Mouse (Mus musculus) liver, postnatal 0 days (tissue): Measurements from ENCODE around the gene Ccdc186. TPM values are rescaled to one million over a fixed set of nuclear protein-coding genes. Genes with fewer than 3 reads are reported as not detected.
A peak's percentile ranks its signal among the peaks of the same experiment; 100 is the strongest.

Source experiments
- ATAC-seq: fragments of 200-750 bp; cut with Nextera tagmentation; 2 replicates; pipeline ENCODE4 v1.8.0; 2017; ENCODE audit warnings: mild to moderate bottlenecking, moderate library complexity
- DNase-seq: peaks from one replicate; pipeline ENCODE4 v3.0.0-alpha.2; 2016
- H3K27ac ChIP-seq: fragments of 300-500 bp; sonication (generic); 2 replicates; pipeline ENCODE4 v1.5.1; 2014; ENCODE audit warnings: antibody characterized with exemption, moderate library complexity, mild to moderate bottlenecking, low read depth
- H3K27me3 ChIP-seq: fragments of 300-500 bp; sonication (generic); 2 replicates; pipeline ENCODE4 v1.6.1; 2014; ENCODE audit warnings: low read length, control low read depth, mixed read lengths; ENCODE audit not compliant: insufficient read depth
- H3K36me3 ChIP-seq: fragments of 300-500 bp; sonication (generic); replicated peaks from 2 replicates; pipeline ENCODE4 v1.6.1; 2014; ENCODE audit warnings: mild to moderate bottlenecking, control low read depth, low read length, moderate library complexity, mixed read lengths; ENCODE audit not compliant: insufficient read depth
- H3K4me1 ChIP-seq: fragments of 300-500 bp; sonication (generic); 2 replicates; pipeline ENCODE4 v1.6.1; 2014; ENCODE audit warnings: antibody characterized with exemption, mild to moderate bottlenecking, control low read depth; ENCODE audit not compliant: insufficient read depth
- H3K4me2 ChIP-seq: fragments of 300-500 bp; sonication (generic); 2 replicates; pipeline ENCODE4 v1.6.1; 2014; ENCODE audit warnings: low read depth, mild to moderate bottlenecking, low read length, moderate library complexity, mixed read lengths
- H3K4me3 ChIP-seq: fragments of 300-500 bp; sonication (generic); 2 replicates; pipeline ENCODE4 v1.5.1; 2014; ENCODE audit warnings: low read depth, low read length
- H3K9ac ChIP-seq: fragments of 300-500 bp; sonication (generic); replicated peaks from 2 replicates; pipeline ENCODE4 v1.6.1; 2014; ENCODE audit warnings: mild to moderate bottlenecking, moderate library complexity
- H3K9me3 ChIP-seq: fragments of 300-500 bp; sonication (generic); 2 replicates; pipeline ENCODE4 v1.6.1; 2016; ENCODE audit warnings: mild to moderate bottlenecking, control low read depth, low read length, mixed read lengths
- CTCF ChIP-seq: sonication (generic); IDR thresholded peaks from 2 replicates; pipeline ENCODE4 v1.5.1; 2016; ENCODE audit warnings: antibody characterized with exemption, low read depth
- EP300 ChIP-seq: IDR thresholded peaks from 2 replicates; pipeline ENCODE4 v1.6.1; 2016; ENCODE audit warnings: antibody characterized with exemption, low read depth, mild to moderate bottlenecking
- WGBS: fragments of 180-500 bp; shearing (Covaris S2); extraction: QIAGEN DNeasy Blood & Tissue Kit; methylation state at CpG from one replicate; pipeline ENCODE4 v1.1.7; 2014; ENCODE audit not compliant: insufficient replicate concordance; 5-methylcytosine and 5-hydroxymethylcytosine counted together
- polyA plus RNA-seq: library from polyadenylated mRNA; unstranded; fragments of >200 nt; fragmentation: Nextera tagmentation; extraction: Ambion mirVana; gene quantifications from 2 replicates; pipeline ENCODE4 v1.2.1, GENCODE M21; 2015

Gene Ccdc186
- polyA plus RNA-seq, 1 experiment from 2014 or later: 4.6 TPM

DNA sequence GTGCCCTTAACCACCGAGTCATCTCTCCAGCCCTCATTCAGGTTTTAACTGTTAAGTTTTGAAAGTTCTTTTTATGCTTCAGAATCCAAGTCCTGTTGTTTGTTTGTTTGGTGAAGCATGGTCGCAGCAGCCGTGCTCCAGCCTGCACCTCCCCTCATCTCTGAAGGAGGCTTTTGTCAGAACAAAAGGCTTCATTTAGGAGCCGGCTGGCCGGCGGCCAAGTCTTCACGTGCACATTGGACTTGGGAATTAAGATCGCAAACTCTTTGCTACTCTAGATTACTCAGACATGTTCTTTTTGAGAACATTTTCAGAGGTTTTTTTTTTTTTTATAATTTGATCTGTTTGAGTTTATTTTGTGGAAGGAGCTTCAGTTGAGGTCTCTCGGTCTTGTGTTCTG lies 13.3 kb upstream of the Ccdc186 start:
- no peak overlapping the region for H3K4me3 ChIP-seq
- DNase-seq (no peak), ATAC-seq (no peak)
- H3K27ac ChIP-seq: no peak overlapping the region
- H3K4me1 ChIP-seq: no peaks in the 10 kb centered on the region
- no peaks in the 10 kb centered on the region; the same call in 1 of the 2 replicates for H3K27me3 ChIP-seq
- H3K9me3 ChIP-seq: no peaks in the 10 kb centered on the region
- no peak overlapping the region for H3K4me2 ChIP-seq
- no peaks in the 10 kb centered on the region for H3K36me3 ChIP-seq
- H3K9ac ChIP-seq: no peak overlapping the region
- 79% methylated on average over 9 of the region's 9 CpGs for WGBS
- no peak for TF ChIP-seq EP300
- no peak for TF ChIP-seq CTCF

- Histone ChIP-seq H3K4me1 (no peaks in the 10 kb centered on the region), H3K4me2 (no peak overlapping the region), H3K4me3 (no peak overlapping the region), H3K36me3 (no peaks in the 10 kb centered on the region), H3K27me3 (peaks cover 6% of the 10 kb centered on the region; the same call in 1 of the 2 replicates), H3K9ac (no peak overlapping the region), H3K9me3 (no peaks in the 10 kb centered on the region), H3K27ac (no peak overlapping the region)
- ATAC-seq (no peak), DNase-seq (no peak)
- WGBS: 89% methylated on average over 4 of the region's 4 CpGs
- TF ChIP-seq EP300 (no peak), CTCF (no peak)
These were observed 8.2 kb upstream of the Ccdc186 start for GRCm38 (mm10) chr19:56830163-56830562.

- ATAC-seq (no peak), DNase-seq (no peak)
- Histone ChIP-seq H3K27ac (no peak overlapping the region), H3K4me1 (no peaks in the 10 kb centered on the region), H3K4me3 (no peak overlapping the region), H3K4me2 (no peak overlapping the region), H3K9me3 (no peaks in the 10 kb centered on the region), H3K27me3 (peaks cover 6% of the 10 kb centered on the region; the same call in 1 of the 2 replicates), H3K9ac (no peak overlapping the region), H3K36me3 (no peaks in the 10 kb centered on the region)
- TF ChIP-seq CTCF: no peak
- TF ChIP-seq EP300: no peak
- 68% methylated on average over 9 of the region's 9 CpGs for WGBS
These were observed 7.3 kb upstream of the Ccdc186 start for GRCm38 (mm10) chr19:56829267-56829666.

- DNase-seq: no peak
- Histone ChIP-seq H3K4me3 (no peak overlapping the region), H3K27ac (no peak overlapping the region), H3K9me3 (no peaks in the 10 kb centered on the region), H3K4me1 (no peaks in the 10 kb centered on the region), H3K4me2 (no peak overlapping the region), H3K36me3 (no peaks in the 10 kb centered on the region), H3K27me3 (peaks cover 6% of the 10 kb centered on the region; the same call in 1 of the 2 replicates), H3K9ac (no peak overlapping the region)
- WGBS: 81% methylated on average over 11 of the region's 11 CpGs
- TF ChIP-seq EP300 (no peak), CTCF (no peak)
- no peak for ATAC-seq
These were observed 6.3 kb upstream of the Ccdc186 start for GRCm38 (mm10) chr19:56828305-56828704.

DNA sequence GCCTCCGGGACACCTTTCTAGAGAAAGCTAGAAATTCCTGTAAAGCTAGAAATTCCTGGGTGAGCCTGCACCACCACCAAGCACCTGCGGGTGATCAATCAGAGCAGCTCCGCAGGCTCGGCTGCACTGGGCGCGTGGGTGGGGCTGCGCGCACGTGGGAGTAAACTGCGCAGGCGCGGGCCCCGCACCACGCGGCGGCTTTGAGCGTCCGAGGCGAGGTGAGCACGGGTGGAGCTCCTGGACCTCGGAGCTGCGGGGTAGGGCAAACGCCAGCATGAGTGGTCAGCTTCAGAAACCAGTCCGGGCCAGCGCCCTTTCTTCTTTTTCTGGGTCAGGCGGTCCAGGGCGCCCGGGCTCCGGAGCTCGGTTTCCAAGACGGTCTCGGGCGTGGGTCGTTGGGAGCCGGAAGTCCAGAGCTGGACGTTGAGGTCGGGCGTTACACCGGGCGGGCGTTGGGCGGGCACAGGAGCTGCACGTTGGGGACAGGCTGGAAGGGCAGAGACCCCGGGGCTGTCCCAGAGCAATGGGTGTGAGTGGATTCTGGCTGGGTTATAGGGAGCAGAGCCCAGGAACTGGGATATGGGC lies 4.1 kb upstream of the Ccdc186 start, which contains the start of gene Tdrd1:
TSS of gene Tdrd1 (plus strand) at position 163 of the 585 bp plus-strand sequence.
- Histone ChIP-seq H3K27ac (no peak within 1 kb of the TSS), H3K4me1 (peaks cover 7% of the 10 kb centered on the region), H3K36me3 (no peaks in the 10 kb centered on the region), H3K9ac (no peak within 1 kb of the TSS), H3K27me3 (peaks cover 6% of the 10 kb centered on the region; the same call in 1 of the 2 replicates), H3K9me3 (no peaks in the 10 kb centered on the region), H3K4me3 (no peak within 1 kb of the TSS), H3K4me2 (no peak within 1 kb of the TSS)
- DNase-seq (no peak), ATAC-seq (no peak)
- TF ChIP-seq CTCF (no peak), EP300 (no peak)
- 57% methylated on average over 44 of the region's 44 CpGs for WGBS

DNA sequence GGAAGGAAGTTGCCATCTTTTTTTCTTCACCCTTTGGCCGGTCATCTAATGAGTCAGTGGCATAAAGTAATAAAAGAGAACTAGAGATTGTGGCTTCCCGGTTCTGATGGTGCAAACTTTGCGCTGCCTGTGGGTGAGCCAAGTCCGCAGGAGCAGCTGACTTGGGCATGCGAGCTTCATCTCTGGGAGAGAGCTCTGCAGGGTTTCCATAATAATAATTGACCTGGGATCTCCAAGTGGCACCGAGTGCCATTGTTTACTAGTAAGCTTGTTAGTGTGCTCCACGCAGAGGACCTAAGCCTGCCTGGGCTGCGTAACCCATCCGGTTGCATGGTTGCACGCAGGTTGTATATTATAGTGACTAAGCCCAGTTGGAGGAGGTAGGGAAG lies 452 bp upstream of the Ccdc186 start:
- no peaks in the 10 kb centered on the region for H3K9me3 ChIP-seq
- peak overlapping the region; percentile 24; the same call in 1 of the 2 replicates for H3K27ac ChIP-seq
- DNase-seq (no peak), ATAC-seq (peak; percentile 36)
- 17% methylated on average over 10 of the region's 10 CpGs for WGBS
- no peaks in the 10 kb centered on the region for H3K27me3 ChIP-seq
- peaks cover 28% of the 10 kb centered on the region for H3K4me1 ChIP-seq
- peak overlapping the region; percentile 91 for H3K9ac ChIP-seq
- TF ChIP-seq EP300 (no peak; the same call in 1 of the 2 replicates), CTCF (no peak)
- H3K4me2 ChIP-seq: peak overlapping the region; percentile 88
- H3K4me3 ChIP-seq: peak overlapping the region; percentile 84
- no peaks in the 10 kb centered on the region for H3K36me3 ChIP-seq
